Comparison of ENCODE assay signal across 16 mouse cellular contexts in genomic region chr16:73245073-73245590, GRCm38 (mm10).
"Had no signal": no experiment of that assay in that cellular context is flagged by ENCODE, and none has a peak within 500 bp of the region (broad histone marks: within the 10 kb centered on the region; RNA-seq: fewer than 3 reads in every experiment).

No protein-coding gene starts in this region.

- H3K27me3 ChIP-seq: lung, embryonic 15.5 days; megakaryocyte, embryonic 14.5 days; midbrain, embryonic 13.5 days; midbrain, embryonic 15.5 days; neural tube, embryonic 12.5 days; stomach, embryonic 15.5 days had no signal

- H3K9ac ChIP-seq: lung, embryonic 15.5 days; midbrain, embryonic 13.5 days; midbrain, embryonic 15.5 days; neural tube, embryonic 12.5 days; stomach, embryonic 15.5 days had no signal

- H3K4me3 ChIP-seq: lung, embryonic 15.5 days; megakaryocyte, embryonic 14.5 days; midbrain, embryonic 13.5 days; midbrain, embryonic 15.5 days; neural tube, embryonic 12.5 days; stomach, embryonic 15.5 days had no signal

- H3K4me1 ChIP-seq: lung, embryonic 15.5 days; megakaryocyte, embryonic 14.5 days; midbrain, embryonic 13.5 days; midbrain, embryonic 15.5 days; neural tube, embryonic 12.5 days; stomach, embryonic 15.5 days had no signal

- DNase-seq: lung, postnatal 14 days; lung, postnatal 36 days; right cerebral cortex, postnatal 14 days; thymus, adult 2 months; thymus, postnatal 25 days; thymus, postnatal 4 days had no signal

- H3K9me3 ChIP-seq: lung, embryonic 15.5 days; midbrain, embryonic 13.5 days; midbrain, embryonic 15.5 days; neural tube, embryonic 12.5 days; stomach, embryonic 15.5 days had no signal

- H3K4me2 ChIP-seq: lung, embryonic 15.5 days; midbrain, embryonic 11.5 days; midbrain, embryonic 13.5 days; midbrain, embryonic 15.5 days; neural tube, embryonic 12.5 days; stomach, embryonic 15.5 days had no signal

- H3K27ac ChIP-seq: lung, embryonic 15.5 days; macrophage; midbrain, embryonic 13.5 days; midbrain, embryonic 15.5 days; neural tube, embryonic 12.5 days; stomach, embryonic 15.5 days; stomach, postnatal 0 days had no signal

- ATAC-seq: lung, postnatal 0 days; midbrain, embryonic 13.5 days; midbrain, embryonic 15.5 days had no signal

- H3K36me3 ChIP-seq: lung, embryonic 15.5 days; midbrain, embryonic 13.5 days; midbrain, embryonic 15.5 days; neural tube, embryonic 12.5 days; stomach, embryonic 15.5 days had no signal
